Mouse (Mus musculus): ENCODE results near the gene Tbcc.

Tbcc gene

DNA sequence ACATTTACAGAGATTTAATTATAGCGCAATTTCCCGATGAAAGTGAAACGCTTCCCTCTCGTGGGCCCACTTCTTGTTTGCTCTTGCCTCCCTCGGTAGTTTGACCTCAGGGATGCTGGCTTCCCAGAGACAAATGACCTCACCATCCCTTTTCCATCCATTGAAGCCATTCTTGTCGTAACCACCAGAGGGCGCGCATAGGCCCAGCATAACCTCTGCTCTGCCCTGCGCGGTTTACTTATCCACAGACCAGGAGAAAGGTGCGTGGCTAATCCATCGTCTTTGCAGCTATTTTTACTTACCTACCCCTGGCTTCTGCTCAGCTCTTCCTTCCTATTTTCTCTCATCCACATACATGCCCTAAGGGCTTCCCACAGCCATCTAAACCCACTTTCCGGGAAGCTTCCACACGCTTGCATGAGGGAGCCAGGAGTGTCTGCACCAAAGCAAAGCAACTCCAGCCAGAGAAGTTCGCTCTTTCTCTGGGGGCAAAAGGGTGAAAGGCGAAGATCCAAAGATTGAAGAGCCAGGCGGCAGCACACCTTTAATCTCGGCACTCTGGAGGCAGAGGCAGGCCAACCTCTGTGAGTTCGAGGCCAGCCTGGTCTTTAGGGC lies 13.5 kb downstream of the Tbcc start:
- no peak for DNase-seq (ENCODE audit: low read depth, low spot score)

DNA sequence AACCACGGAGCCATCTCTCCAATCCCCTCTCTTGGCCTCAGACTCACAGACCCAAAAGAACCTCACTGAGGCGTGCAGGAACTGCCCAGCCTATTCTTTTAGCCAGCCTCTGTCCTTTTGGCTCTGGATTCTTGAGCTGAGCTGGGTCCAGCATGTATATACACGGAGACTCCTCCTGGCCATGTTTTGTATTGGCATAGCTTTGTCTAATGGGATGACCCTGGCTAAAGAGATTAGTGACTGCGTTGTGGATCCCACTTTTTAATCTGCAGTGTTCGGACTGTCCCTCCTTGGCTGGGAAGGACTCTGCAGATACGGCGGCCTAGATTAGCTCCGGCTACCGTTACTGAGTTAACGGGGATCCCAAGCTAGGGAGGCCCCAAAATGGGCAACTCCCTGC lies 19.7 kb downstream of the Tbcc start, which contains the start of gene Prph2:
TSS of gene Prph2 (plus strand) at position 274 of the 400 bp plus-strand sequence.
- no peak for DNase-seq (ENCODE audit: low read depth, low spot score)

DNA sequence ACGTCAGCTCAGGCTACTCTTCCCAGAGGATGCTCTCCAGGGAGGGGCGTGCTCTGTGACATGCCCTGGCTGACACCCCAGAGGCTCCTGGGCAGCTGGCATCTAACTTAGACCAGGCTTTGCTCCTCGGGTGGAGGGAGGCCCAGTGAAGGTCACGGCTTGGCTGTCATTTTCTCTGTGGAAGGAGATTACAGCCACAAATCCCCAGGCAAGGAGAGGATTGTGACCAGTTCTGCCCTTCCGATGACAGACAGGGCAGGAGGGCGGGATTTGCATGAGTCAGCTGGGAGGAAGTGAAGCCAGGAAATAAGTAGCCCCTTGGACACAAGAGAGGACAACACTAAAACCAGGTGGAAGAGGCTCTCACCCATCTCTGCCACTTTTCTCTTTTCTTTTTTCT lies 21.8 kb downstream of the Tbcc start:
- DNase-seq (ENCODE audit: low read depth, low spot score) = no peak

DNA sequence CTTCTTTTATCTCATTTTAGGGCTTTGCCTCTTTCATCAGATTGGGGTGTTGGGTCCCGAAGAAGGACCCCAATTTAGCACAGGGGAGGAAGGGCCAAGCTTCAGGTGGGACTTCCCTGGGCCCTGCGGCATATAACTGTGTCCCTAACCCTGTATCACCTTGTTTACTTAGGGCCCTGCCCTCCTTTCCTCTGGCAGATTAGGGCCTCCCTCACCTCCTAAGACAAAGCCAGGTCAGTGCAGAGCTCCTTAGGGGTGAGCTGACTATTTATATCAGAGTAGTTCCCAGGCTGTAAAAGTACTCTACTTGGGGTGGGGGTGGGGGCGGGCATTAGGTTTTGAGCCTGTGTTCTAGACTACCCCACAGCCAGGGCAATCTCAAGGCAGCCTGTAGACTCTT lies 24.6 kb downstream of the Tbcc start:
- DNase-seq (ENCODE audit: low read depth, low spot score) = no peak

DNA sequence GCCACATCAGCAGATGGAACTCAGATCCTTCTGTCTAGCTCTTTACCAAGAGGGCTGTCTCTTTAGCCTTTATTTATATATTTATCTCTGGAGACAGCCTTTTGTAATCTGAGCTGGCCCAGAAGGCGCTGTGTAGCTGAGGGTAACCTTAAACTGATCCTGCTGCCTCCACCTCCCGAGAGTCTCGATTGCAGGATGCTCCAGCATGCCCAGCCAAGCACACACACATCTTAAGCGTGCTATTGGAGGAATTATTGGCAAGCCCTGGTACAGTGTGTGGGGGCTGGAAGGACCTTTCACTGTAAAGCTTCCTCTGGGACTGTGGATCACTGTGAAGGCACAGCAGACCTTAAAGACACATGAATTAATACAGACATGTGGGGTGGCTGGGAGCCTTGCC lies 28.5 kb downstream of the Tbcc start:
- no peak for DNase-seq (ENCODE audit: low read depth, low spot score)

DNA sequence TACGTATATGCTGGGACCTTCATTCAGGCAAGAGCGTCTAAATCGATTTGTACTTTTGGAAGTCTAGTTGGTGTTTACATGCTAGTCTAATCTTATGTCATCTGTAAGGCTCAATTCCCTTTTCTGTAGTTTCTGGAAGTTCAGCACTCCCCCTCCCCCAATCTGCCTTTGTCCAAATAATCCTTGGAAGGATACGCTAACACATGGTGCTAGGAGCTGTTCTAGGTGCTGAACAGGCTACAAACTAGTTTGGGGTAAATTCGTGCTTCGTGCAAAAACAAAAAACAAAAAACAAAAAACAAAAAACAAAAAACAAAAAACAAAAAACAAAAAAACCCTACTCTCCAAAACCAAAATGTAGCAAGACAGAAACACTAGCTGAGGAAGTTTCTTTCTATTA lies 30.4 kb downstream of the Tbcc start:
- no peak for DNase-seq (ENCODE audit: low read depth, low spot score)

DNA sequence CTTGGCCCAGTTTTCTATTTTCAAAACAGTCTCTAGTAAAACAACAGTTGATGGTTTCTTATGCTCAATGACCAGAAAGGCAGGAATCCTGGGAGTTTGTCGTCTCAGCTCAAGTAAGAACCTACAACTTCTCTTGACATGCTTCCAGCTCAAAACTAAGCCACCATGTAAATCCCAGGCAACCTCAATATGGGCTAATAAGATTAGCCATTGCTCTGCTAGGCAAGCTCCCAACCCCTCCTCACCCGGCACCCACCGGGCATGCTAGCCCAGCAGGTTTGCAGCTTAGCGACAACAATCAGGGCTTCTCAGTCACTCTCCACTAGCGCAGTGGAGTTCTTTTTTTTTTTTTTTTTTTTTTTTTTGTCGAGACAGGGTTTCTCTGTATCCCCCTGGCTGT lies 35.7 kb downstream of the Tbcc start:
- no peak for DNase-seq (ENCODE audit: low read depth, low spot score)

DNA sequence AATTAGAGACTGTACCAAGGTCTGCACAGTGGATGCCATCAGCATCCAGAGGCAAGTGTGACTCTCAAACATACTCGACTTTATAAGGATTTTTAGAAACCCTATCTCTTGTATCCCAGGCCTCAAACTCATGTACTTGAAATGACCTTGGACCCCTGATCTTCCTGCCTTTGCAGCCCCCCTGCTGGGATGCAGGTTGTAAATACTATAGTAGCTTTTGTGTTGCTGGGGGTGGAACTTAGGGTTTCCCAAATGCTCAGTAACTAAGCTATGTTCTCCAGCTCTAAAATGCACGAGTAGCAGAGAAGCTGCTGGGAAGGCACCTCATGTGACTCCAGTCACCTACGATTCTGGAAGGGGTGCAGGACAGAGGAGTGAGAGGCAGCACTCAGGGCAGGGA lies 36.5 kb downstream of the Tbcc start:
- DNase-seq (ENCODE audit: low read depth, low spot score) = no peak

DNA sequence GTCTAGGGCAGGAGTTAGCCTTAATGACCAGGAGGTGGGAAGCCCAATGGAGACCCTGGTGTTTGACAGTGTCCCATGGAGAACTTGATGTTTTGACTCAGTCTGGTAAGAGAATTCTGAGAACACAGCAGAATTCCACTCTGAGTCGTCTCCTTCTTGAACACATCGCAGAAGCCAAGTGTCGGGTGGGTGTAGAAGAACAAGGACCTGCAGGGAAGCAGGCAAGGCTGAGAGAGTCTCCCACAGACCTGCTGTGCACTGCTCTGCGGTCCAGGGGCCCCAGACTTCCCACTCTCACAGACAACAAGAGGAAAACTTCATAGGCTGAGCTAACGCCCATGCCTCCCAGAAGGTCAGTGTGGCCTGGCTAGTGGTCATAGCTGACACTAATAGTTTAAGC lies 37.3 kb downstream of the Tbcc start:
- no peak for DNase-seq (ENCODE audit: low read depth, low spot score)

DNA sequence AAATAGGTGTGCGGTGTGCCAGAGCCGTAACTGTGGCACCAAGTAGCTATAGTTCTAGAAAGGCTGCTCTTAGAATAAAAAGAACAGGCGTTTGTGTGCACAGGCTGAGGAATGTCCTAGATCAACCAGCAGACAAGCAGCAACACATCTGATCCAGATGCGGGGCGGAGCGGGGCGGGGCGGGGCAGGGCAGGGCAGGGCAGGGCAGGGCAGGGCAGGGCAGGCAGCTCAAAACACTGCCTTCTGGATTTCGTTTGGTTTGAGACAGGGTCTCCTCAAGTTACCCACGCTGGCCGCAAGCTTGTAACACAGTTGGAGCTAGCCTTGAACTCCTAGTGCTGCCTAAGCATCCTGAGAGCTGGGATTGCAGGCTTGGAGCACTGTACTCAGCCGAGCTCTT lies 38.8 kb downstream of the Tbcc start:
- DNase-seq (ENCODE audit: low read depth, low spot score) = no peak

DNA sequence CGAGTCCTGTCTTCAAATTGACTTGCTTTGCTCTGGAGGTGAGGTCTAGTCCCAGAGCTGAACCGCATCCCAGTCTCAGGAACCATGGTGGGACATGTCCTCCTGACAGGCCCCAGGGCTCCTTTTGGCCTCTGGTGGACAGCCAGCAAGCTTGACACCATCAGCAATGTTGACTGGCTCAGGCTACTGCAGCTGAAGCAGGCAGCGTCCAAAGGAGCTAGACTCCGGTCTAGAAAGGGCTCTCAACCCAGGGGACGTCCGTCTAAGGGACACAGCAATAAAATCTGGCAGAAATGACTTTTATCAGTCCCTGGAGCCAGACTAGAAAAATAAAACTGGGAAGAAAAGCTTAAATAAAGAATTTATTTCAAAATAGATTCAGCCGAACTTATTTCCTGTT lies 39.4 kb downstream of the Tbcc start:
- DNase-seq (ENCODE audit: low read depth, low spot score) = no peak

DNA sequence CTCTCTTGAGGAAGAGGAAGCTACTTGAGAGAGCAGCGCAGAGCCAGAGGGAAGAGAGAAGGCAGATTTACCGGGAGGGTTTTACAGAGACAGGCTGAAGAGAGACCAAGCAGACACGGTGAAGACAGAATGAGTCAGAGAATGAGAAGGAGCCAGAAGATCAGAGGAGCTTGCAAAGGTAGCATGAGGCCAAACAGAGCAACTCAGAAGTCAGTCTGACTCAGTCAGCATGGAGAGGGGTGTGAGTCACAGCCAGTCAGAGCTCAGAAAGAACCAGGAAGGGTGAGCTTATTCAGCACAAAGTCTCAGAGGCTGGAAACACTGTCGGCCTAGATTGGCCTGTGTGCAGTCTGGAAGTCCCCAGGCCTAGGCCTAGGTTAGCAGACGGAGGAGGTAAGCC lies 42.5 kb downstream of the Tbcc start:
- DNase-seq (ENCODE audit: low read depth, low spot score) = no peak

DNA sequence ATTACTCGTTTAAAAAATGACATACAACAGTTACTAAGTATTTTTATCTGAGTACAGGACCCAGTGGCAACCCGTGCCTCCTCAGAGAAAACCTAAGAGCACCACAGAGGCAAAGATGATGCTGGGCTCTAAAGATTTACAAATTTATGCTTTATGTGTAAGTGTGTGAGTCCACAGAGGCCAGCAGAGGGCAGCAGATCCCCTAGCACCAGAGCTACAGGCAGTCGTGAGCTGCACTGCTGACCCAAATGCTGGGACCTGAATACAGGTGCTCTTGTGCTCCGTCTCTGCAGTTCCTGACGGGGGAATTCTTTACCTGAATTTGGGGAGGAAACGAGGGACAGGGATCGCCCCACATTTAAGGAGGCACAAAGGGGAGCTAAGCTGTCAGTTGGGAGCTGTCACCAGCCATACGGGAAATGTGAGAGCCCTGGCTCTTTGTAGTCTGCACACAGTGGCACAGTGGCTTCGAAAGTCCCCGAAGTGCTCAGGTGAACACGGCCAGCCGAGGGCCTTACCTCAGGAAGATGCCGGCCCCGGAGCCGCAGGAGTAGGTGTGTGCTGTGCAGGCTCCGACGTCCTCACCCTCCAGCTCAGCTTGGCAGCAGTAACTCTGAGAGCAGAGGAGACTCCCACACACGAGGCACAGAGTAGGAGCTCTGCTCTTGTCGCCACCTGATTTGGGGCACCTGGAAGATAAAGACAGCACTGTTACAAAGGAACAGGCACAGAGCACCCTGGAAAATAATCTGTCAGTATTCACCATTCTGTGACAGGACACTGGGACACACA lies 43.3 kb downstream of the Tbcc start:
- DNase-seq (ENCODE audit: low read depth, low spot score) = no peak

DNA sequence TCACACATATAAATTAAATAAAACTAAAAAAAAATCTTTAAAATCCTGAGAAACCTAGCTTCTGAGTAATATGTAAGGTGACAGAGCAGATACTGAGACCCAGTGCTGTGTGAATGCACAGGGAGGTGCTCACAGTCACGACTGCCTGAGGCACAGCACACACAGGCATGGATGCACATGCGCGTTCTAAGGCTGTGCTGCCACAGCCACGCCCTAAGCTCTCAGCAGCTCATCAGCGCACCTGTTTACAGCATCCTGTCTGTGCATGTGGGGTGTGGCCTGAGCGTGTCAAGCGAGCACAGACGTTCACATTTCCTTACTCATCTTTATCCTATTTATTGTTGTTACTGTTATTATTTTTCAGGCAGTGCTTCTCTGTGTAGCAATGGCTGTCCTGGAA lies 50.0 kb downstream of the Tbcc start:
- no peak for DNase-seq (ENCODE audit: low read depth, low spot score)

Measured in brain, embryonic 18.5 days (tissue).